ENCODE assay signal across 22 mouse cellular contexts in genomic region chr17:8298281-8298680, GRCm38 (mm10). TPM values are rescaled to one million over a fixed set of nuclear protein-coding genes. Genes with fewer than 3 reads are reported as not detected.
"Had no signal": no experiment of that assay in that cellular context is flagged by ENCODE, and none has a peak within 500 bp of the region (broad histone marks: within the 10 kb centered on the region; RNA-seq: fewer than 3 reads in every experiment).

No protein-coding gene starts in this region.

- DNase-seq: lung, adult 2 months; lung, postnatal 14 days; lung, postnatal 36 days; retina, postnatal 1 day; right cerebral cortex, adult 18-20 months; right cerebral cortex, postnatal 25 days; right cerebral cortex, postnatal 4 days; spleen, adult 18-20 months; thymus, adult 18-20 months; thymus, postnatal 14 days; thymus, postnatal 36 days had no signal

- ATAC-seq: lung, postnatal 0 days; midbrain, embryonic 13.5 days; midbrain, embryonic 15.5 days had no signal

- H3K27ac ChIP-seq: lung, embryonic 15.5 days; macrophage; midbrain, embryonic 13.5 days; midbrain, embryonic 15.5 days; neural tube, embryonic 12.5 days had no signal

- H3K4me3 ChIP-seq: lung, embryonic 15.5 days; megakaryocyte, embryonic 14.5 days; midbrain, embryonic 13.5 days; midbrain, embryonic 15.5 days; neural tube, embryonic 12.5 days had no signal

- H3K27me3 ChIP-seq: lung, embryonic 15.5 days; midbrain, embryonic 13.5 days; midbrain, embryonic 15.5 days; neural tube, embryonic 12.5 days had no signal

- H3K4me1 ChIP-seq: lung, embryonic 15.5 days; midbrain, embryonic 13.5 days; midbrain, embryonic 15.5 days; neural tube, embryonic 12.5 days had no signal

- H3K9me3 ChIP-seq: lung, embryonic 15.5 days; megakaryocyte, embryonic 14.5 days; midbrain, embryonic 13.5 days; midbrain, embryonic 15.5 days; neural tube, embryonic 12.5 days had no signal

- H3K4me2 ChIP-seq: lung, embryonic 15.5 days; midbrain, embryonic 11.5 days; midbrain, embryonic 13.5 days; midbrain, embryonic 15.5 days; neural tube, embryonic 12.5 days had no signal

- H3K9ac ChIP-seq: lung, embryonic 15.5 days; midbrain, embryonic 13.5 days; midbrain, embryonic 15.5 days; neural tube, embryonic 12.5 days had no signal

RNA-seq across cellular contexts. Expression of gene Prr18, which starts 39.0 kb away (rescaled TPM):
- total RNA-seq: monocyte, adult 5-6 weeks had no signal

RNA-seq across cellular contexts. Expression of gene T2, which starts 57.5 kb away (rescaled TPM):
- total RNA-seq: megakaryocyte progenitor cell, adult 5-6 weeks; monocyte, adult 5-6 weeks; neutrophil, adult 5-6 weeks had no signal
- polyA plus RNA-seq: macrophage had no signal
